Mouse (Mus musculus) liver, embryonic 12.5 days (tissue): ENCODE data around the gene Slc35f4. TPM values are rescaled to one million over a fixed set of nuclear protein-coding genes. Genes with fewer than 3 reads are reported as not detected.
"Not testable (repeated sequence)": the region's sequence is repeated elsewhere in the genome, so short reads cannot be mapped to it uniquely, and the experiment has no call there.

Experiments used
- ATAC-seq: fragments of 200-750 bp; cut with Nextera tagmentation; 2 replicates; pipeline ENCODE4 v1.8.0; 2017; ENCODE audit warnings: moderate number of reproducible peaks, mild to moderate bottlenecking, moderate library complexity
- H3K27ac ChIP-seq: fragments of 300-500 bp; sonication (generic); 2 replicates; pipeline ENCODE4 v1.5.1; 2016; ENCODE audit warnings: mild to moderate bottlenecking
- H3K27me3 ChIP-seq: fragments of 300-500 bp; sonication (generic); replicated peaks from 2 replicates; pipeline ENCODE4 v1.6.1; 2016; ENCODE audit warnings: mild to moderate bottlenecking, moderate library complexity
- H3K36me3 ChIP-seq: fragments of 300-500 bp; sonication (generic); 2 replicates; pipeline ENCODE4 v1.6.1; 2016; ENCODE audit warnings: mild to moderate bottlenecking, moderate library complexity
- H3K4me1 ChIP-seq: fragments of 300-500 bp; sonication (generic); 2 replicates; pipeline ENCODE4 v1.6.1; 2016
- H3K4me2 ChIP-seq: fragments of 300-500 bp; sonication (generic); 2 replicates; pipeline ENCODE4 v1.6.1; 2016; ENCODE audit warnings: mild to moderate bottlenecking, moderate library complexity
- H3K4me3 ChIP-seq: fragments of 300-500 bp; sonication (generic); 2 replicates; pipeline ENCODE4 v1.5.1; 2016; ENCODE audit warnings: mild to moderate bottlenecking, moderate library complexity
- H3K9ac ChIP-seq: fragments of 300-500 bp; sonication (generic); 2 replicates; pipeline ENCODE4 v1.6.1; 2016; ENCODE audit warnings: mild to moderate bottlenecking, moderate library complexity
- H3K9me3 ChIP-seq: fragments of 300-500 bp; sonication (generic); replicated peaks from 2 replicates; pipeline ENCODE4 v1.6.1; 2016; ENCODE audit warnings: mild to moderate bottlenecking, moderate library complexity
- WGBS: fragments of 180-500 bp; shearing (Covaris S2); methylation state at CpG from one replicate; pipeline ENCODE4 v1.1.7; 2016; ENCODE audit not compliant: insufficient replicate concordance; 5-methylcytosine and 5-hydroxymethylcytosine counted together
- polyA plus RNA-seq: library from polyadenylated mRNA; unstranded; fragments of >200 nt; fragmentation: Nextera tagmentation; extraction: Ambion mirVana; gene quantifications from 2 replicates; pipeline ENCODE4 v1.2.1, GENCODE M21; 2016

The Slc35f4 gene
- polyA plus RNA-seq, 1 experiment from 2014 or later: 0.10 TPM

GRCm38 (mm10) chr14:49305534-49306409 is 220.1 kb downstream of the Slc35f4 start:
- no peak overlapping the region for H3K9ac ChIP-seq
- no peaks in the 10 kb centered on the region for H3K27me3 ChIP-seq
- no peak overlapping the region for H3K4me2 ChIP-seq
- no peaks in the 10 kb centered on the region for H3K4me1 ChIP-seq
- H3K9me3 ChIP-seq: no peaks in the 10 kb centered on the region
- no peak overlapping the region for H3K27ac ChIP-seq
- H3K36me3 ChIP-seq: no peaks in the 10 kb centered on the region
- no peak for ATAC-seq
- no peak overlapping the region for H3K4me3 ChIP-seq
- 80% methylated on average over 9 of the region's 9 CpGs for WGBS

- ATAC-seq: no peak
- no peaks in the 10 kb centered on the region for H3K27me3 ChIP-seq
- 60% methylated on average over 2 of the region's 2 CpGs for WGBS
- H3K9me3 ChIP-seq: no peaks in the 10 kb centered on the region
- no peak overlapping the region for H3K4me3 ChIP-seq
- no peak overlapping the region for H3K27ac ChIP-seq
- no peak overlapping the region for H3K9ac ChIP-seq
- H3K36me3 ChIP-seq: no peaks in the 10 kb centered on the region
- no peak overlapping the region for H3K4me2 ChIP-seq
- H3K4me1 ChIP-seq: no peaks in the 10 kb centered on the region
These were observed 223.5 kb downstream of the Slc35f4 start for GRCm38 (mm10) chr14:49302271-49302857.

GRCm38 (mm10) chr14:49300981-49301619 is 224.7 kb downstream of the Slc35f4 start:
- no peak overlapping the region for H3K9ac ChIP-seq
- WGBS: 46% methylated on average over 8 of the region's 8 CpGs
- no peak for ATAC-seq
- H3K4me2 ChIP-seq: no peak overlapping the region
- H3K36me3 ChIP-seq: no peaks in the 10 kb centered on the region
- no peak overlapping the region for H3K4me3 ChIP-seq
- no peaks in the 10 kb centered on the region for H3K27me3 ChIP-seq
- no peaks in the 10 kb centered on the region for H3K4me1 ChIP-seq
- no peak overlapping the region for H3K27ac ChIP-seq
- no peaks in the 10 kb centered on the region for H3K9me3 ChIP-seq

GRCm38 (mm10) chr14:49300326-49300725 is 225.5 kb downstream of the Slc35f4 start:
- no peak overlapping the region for H3K4me2 ChIP-seq
- H3K27me3 ChIP-seq: no peaks in the 10 kb centered on the region
- no peak overlapping the region for H3K4me3 ChIP-seq
- H3K36me3 ChIP-seq: no peaks in the 10 kb centered on the region
- no peak for ATAC-seq
- no peak overlapping the region for H3K9ac ChIP-seq
- H3K4me1 ChIP-seq: no peaks in the 10 kb centered on the region
- H3K27ac ChIP-seq: no peak overlapping the region
- H3K9me3 ChIP-seq: no peaks in the 10 kb centered on the region
- WGBS: 67% methylated on average over 8 of the region's 8 CpGs

GRCm38 (mm10) chr14:49293802-49294449 is 231.9 kb downstream of the Slc35f4 start:
- no peak overlapping the region for H3K4me3 ChIP-seq
- H3K4me1 ChIP-seq: no peaks in the 10 kb centered on the region
- no peak overlapping the region for H3K9ac ChIP-seq
- no peaks in the 10 kb centered on the region for H3K27me3 ChIP-seq
- WGBS: 54% methylated on average over 4 of the region's 4 CpGs
- H3K9me3 ChIP-seq: no peaks in the 10 kb centered on the region
- H3K27ac ChIP-seq: no peak overlapping the region
- ATAC-seq: no peak
- no peak overlapping the region for H3K4me2 ChIP-seq
- no peaks in the 10 kb centered on the region for H3K36me3 ChIP-seq

- Histone ChIP-seq H3K27me3 (no peaks in the 10 kb centered on the region), H3K9ac (no peak overlapping the region), H3K9me3 (no peaks in the 10 kb centered on the region), H3K36me3 (no peaks in the 10 kb centered on the region), H3K4me1 (no peaks in the 10 kb centered on the region), H3K27ac (no peak overlapping the region), H3K4me2 (no peak overlapping the region), H3K4me3 (no peak overlapping the region)
- no peak for ATAC-seq
- WGBS: 67% methylated on average over 3 of the region's 3 CpGs
These were observed 235.7 kb downstream of the Slc35f4 start for GRCm38 (mm10) chr14:49290029-49290745.

- ATAC-seq: no peak
- H3K9ac ChIP-seq: no peak overlapping the region
- H3K27ac ChIP-seq: no peak overlapping the region
- H3K4me2 ChIP-seq: no peak overlapping the region
- H3K4me1 ChIP-seq: no peaks in the 10 kb centered on the region
- H3K27me3 ChIP-seq: no peaks in the 10 kb centered on the region
- no peaks in the 10 kb centered on the region for H3K36me3 ChIP-seq
- no peak overlapping the region for H3K4me3 ChIP-seq
- 59% methylated on average over 7 of the region's 7 CpGs for WGBS
- H3K9me3 ChIP-seq: no peaks in the 10 kb centered on the region
These were observed 241.8 kb downstream of the Slc35f4 start for GRCm38 (mm10) chr14:49283784-49284655.

- H3K4me1 ChIP-seq: no peaks in the 10 kb centered on the region
- no peak overlapping the region for H3K4me3 ChIP-seq
- H3K27me3 ChIP-seq: no peaks in the 10 kb centered on the region
- H3K36me3 ChIP-seq: no peaks in the 10 kb centered on the region
- no peak overlapping the region for H3K9ac ChIP-seq
- no peak overlapping the region for H3K4me2 ChIP-seq
- H3K9me3 ChIP-seq: no peaks in the 10 kb centered on the region
- WGBS: 56% methylated on average over 6 of the region's 6 CpGs
- ATAC-seq: no peak
- no peak overlapping the region for H3K27ac ChIP-seq
These were observed 247.0 kb downstream of the Slc35f4 start for GRCm38 (mm10) chr14:49278880-49279279.

GRCm38 (mm10) chr14:49278479-49278878 is 247.4 kb downstream of the Slc35f4 start:
- H3K9me3 ChIP-seq, H3K27me3 ChIP-seq, H3K4me3 ChIP-seq, H3K9ac ChIP-seq, H3K4me2 ChIP-seq, H3K27ac ChIP-seq, H3K36me3 ChIP-seq, ATAC-seq, H3K4me1 ChIP-seq: not testable (repeated sequence)
- WGBS: 45% methylated on average over 9 of the region's 9 CpGs

- H3K9me3 ChIP-seq: no peaks in the 10 kb centered on the region
- H3K4me3 ChIP-seq: no peak overlapping the region
- H3K9ac ChIP-seq: no peak overlapping the region
- ATAC-seq: no peak
- no peak overlapping the region for H3K4me2 ChIP-seq
- no peaks in the 10 kb centered on the region for H3K36me3 ChIP-seq
- WGBS: 54% methylated on average over 3 of the region's 3 CpGs
- H3K27ac ChIP-seq: no peak overlapping the region
- no peaks in the 10 kb centered on the region for H3K27me3 ChIP-seq
- H3K4me1 ChIP-seq: no peaks in the 10 kb centered on the region
These were observed 248.2 kb downstream of the Slc35f4 start for GRCm38 (mm10) chr14:49277642-49278041.

- H3K4me1 ChIP-seq: no peaks in the 10 kb centered on the region
- H3K27ac ChIP-seq: no peak overlapping the region
- H3K4me3 ChIP-seq: no peak overlapping the region
- H3K9me3 ChIP-seq: no peaks in the 10 kb centered on the region
- H3K27me3 ChIP-seq: no peaks in the 10 kb centered on the region
- no peak overlapping the region for H3K4me2 ChIP-seq
- H3K36me3 ChIP-seq: no peaks in the 10 kb centered on the region
- no peak overlapping the region for H3K9ac ChIP-seq
- WGBS: 23% methylated on average over 2 of the region's 2 CpGs
- no peak for ATAC-seq
These were observed 250.5 kb downstream of the Slc35f4 start for GRCm38 (mm10) chr14:49275376-49275775.
